Mouse (Mus musculus) forebrain, embryonic 14.5 days (tissue): ENCODE results near the gene Gpr152. TPM values are rescaled to one million over a fixed set of nuclear protein-coding genes. Genes with fewer than 3 reads are reported as not detected.
"Not testable (repeated sequence)": the region's sequence is repeated elsewhere in the genome, so short reads cannot be mapped to it uniquely, and the experiment has no call there.

Source experiments
- ATAC-seq: fragments of 200-750 bp; cut with Nextera tagmentation; 2 replicates; pipeline ENCODE4 v1.8.0; 2017; ENCODE audit warnings: mild to moderate bottlenecking, moderate library complexity
- DNase-seq: peaks from one replicate; pipeline ENCODE4 v3.0.0-alpha.2; 2015; ENCODE audit warnings: low spot score
- H3K27ac ChIP-seq: fragments of 300-500 bp; sonication (generic); 2 replicates; pipeline ENCODE4 v1.5.1; 2014; ENCODE audit warnings: low read depth, mild to moderate bottlenecking, control low read depth, low read length, moderate library complexity
- H3K27me3 ChIP-seq: fragments of 300-500 bp; sonication (generic); replicated peaks from 2 replicates; pipeline ENCODE4 v1.6.1; 2014; ENCODE audit warnings: low read length, control low read depth, mixed read lengths; ENCODE audit not compliant: control insufficient read depth, insufficient read depth
- H3K36me3 ChIP-seq: fragments of 300-500 bp; sonication (generic); 2 replicates; pipeline ENCODE4 v1.6.1; 2014; ENCODE audit warnings: low read length, control low read depth; ENCODE audit not compliant: control insufficient read depth, insufficient read depth
- H3K4me1 ChIP-seq: fragments of 300-500 bp; sonication (generic); 2 replicates; pipeline ENCODE4 v1.6.1; 2014; ENCODE audit warnings: antibody characterized with exemption, low read length, control low read depth; ENCODE audit not compliant: control insufficient read depth, insufficient read depth
- H3K4me2 ChIP-seq: fragments of 300-500 bp; sonication (generic); 2 replicates; pipeline ENCODE4 v1.6.1; 2014; ENCODE audit warnings: mild to moderate bottlenecking, control low read depth, low read length
- H3K4me3 ChIP-seq: fragments of 300-500 bp; sonication (generic); 2 replicates; pipeline ENCODE4 v1.5.1; 2014; ENCODE audit warnings: low read depth, low read length, control low read depth
- H3K9ac ChIP-seq: fragments of 300-500 bp; sonication (generic); 2 replicates; pipeline ENCODE4 v1.6.1; 2014; ENCODE audit warnings: mild to moderate bottlenecking, low read length, control low read depth, moderate library complexity
- H3K9me3 ChIP-seq: fragments of 300-500 bp; sonication (generic); replicated peaks from 2 replicates; pipeline ENCODE4 v1.6.1; 2016; ENCODE audit warnings: low read length, control low read depth, mixed read lengths; ENCODE audit not compliant: control insufficient read depth
- WGBS: fragments of 180-500 bp; shearing (Covaris S2); extraction: QIAGEN DNeasy Blood & Tissue Kit; methylation state at CpG from one replicate; pipeline ENCODE4 v1.1.7; 2014; 5-methylcytosine and 5-hydroxymethylcytosine counted together
- polyA plus RNA-seq: library from polyadenylated mRNA; unstranded; fragments of >200 nt; fragmentation: Nextera tagmentation; extraction: Ambion mirVana; gene quantifications from 2 replicates; pipeline ENCODE4 v1.2.1, GENCODE M21; 2014

Gpr152 gene
- polyA plus RNA-seq, 1 experiment from 2014 or later = not detected

GRCm38 (mm10) chr19:4131768-4132167 is 7.8 kb upstream of the Gpr152 start:
- Histone ChIP-seq H3K27ac (no peak overlapping the region), H3K9ac (no peak overlapping the region), H3K27me3 (no peaks in the 10 kb centered on the region), H3K4me3 (no peak overlapping the region), H3K9me3 (no peaks in the 10 kb centered on the region), H3K4me1 (peaks cover 4% of the 10 kb centered on the region), H3K4me2 (no peak overlapping the region), H3K36me3 (peaks cover 49% of the 10 kb centered on the region)
- DNase-seq = no peak
- 84% methylated on average over 2 of the region's 2 CpGs for WGBS
- ATAC-seq = no peak

DNA sequence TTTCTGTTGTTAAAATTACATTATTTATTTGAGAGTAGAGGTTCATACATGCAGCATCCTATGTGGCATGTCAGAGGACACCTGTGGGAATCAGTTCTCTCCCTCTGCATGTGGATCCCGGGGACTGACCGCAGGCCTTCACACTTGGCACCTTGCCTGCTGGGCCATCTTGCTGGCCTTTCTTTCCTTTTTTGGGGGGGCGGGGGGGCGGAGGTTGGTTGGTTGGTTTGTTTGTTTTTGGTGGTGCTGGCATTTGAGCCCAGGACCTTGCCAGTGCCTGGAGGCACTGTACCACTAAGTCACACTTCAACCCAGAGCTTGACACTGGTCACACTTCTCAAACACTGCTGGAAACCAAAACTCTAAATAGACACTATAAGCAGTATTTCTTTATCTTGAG is 5.2 kb upstream of the Gpr152 start:
- DNase-seq = no peak
- Histone ChIP-seq H3K9ac (no peak overlapping the region), H3K36me3 (peaks cover 32% of the 10 kb centered on the region), H3K4me3 (no peak overlapping the region), H3K27ac (no peak overlapping the region), H3K27me3 (no peaks in the 10 kb centered on the region), H3K4me2 (no peak overlapping the region), H3K4me1 (no peaks in the 10 kb centered on the region), H3K9me3 (no peaks in the 10 kb centered on the region)
- no peak for ATAC-seq
- WGBS = 87% methylated on average over 4 of the region's 4 CpGs

GRCm38 (mm10) chr19:4135229-4135962 is 4.2 kb upstream of the Gpr152 start:
- 82% methylated on average over 6 of the region's 6 CpGs for WGBS
- peaks cover 23% of the 10 kb centered on the region for H3K36me3 ChIP-seq
- DNase-seq, H3K9ac ChIP-seq, H3K27me3 ChIP-seq, H3K9me3 ChIP-seq, ATAC-seq, H3K4me3 ChIP-seq, H3K27ac ChIP-seq, H3K4me1 ChIP-seq, H3K4me2 ChIP-seq: not testable (repeated sequence)

- not testable (repeated sequence) for H3K27me3 ChIP-seq, H3K9me3 ChIP-seq, H3K27ac ChIP-seq, ATAC-seq, H3K9ac ChIP-seq, H3K4me2 ChIP-seq, H3K4me3 ChIP-seq, H3K4me1 ChIP-seq, DNase-seq
- peaks cover 23% of the 10 kb centered on the region for H3K36me3 ChIP-seq
- WGBS = 20% methylated on average over 8 of the region's 8 CpGs
These were observed 3.6 kb upstream of the Gpr152 start for GRCm38 (mm10) chr19:4135963-4136345.

- DNase-seq (no peak), ATAC-seq (no peak)
- no peaks in the 10 kb centered on the region for H3K27me3 ChIP-seq
- H3K36me3 ChIP-seq = peaks cover 20% of the 10 kb centered on the region
- H3K27ac ChIP-seq = no peak overlapping the region
- no peak overlapping the region for H3K4me3 ChIP-seq
- H3K9ac ChIP-seq = no peak overlapping the region
- H3K9me3 ChIP-seq = no peaks in the 10 kb centered on the region
- WGBS = 79% methylated on average over 5 of the region's 5 CpGs
- H3K4me2 ChIP-seq = no peak overlapping the region
- no peaks in the 10 kb centered on the region for H3K4me1 ChIP-seq
These were observed 3.1 kb upstream of the Gpr152 start for GRCm38 (mm10) chr19:4136463-4136862.

DNA sequence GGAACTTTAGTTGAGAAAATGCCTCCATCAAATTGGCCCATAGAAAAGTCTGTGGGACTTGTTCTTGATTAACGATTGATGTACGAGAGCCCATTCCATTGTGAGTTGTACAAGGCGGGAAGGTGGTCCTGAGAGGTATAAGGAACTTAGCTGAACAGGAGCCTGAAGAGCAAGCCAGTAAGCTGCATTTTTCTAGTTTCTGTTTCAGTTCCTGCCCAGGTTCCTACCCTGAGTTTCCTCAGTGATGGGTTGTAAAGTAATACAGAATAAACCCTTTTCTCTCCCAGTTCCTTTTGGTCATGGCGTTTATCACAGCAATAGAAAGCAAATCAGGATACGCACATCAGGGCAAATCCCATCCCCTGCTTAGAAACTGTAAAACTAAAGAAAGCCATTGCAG is 1.7 kb upstream of the Gpr152 start:
- Histone ChIP-seq H3K9me3 (no peaks in the 10 kb centered on the region), H3K9ac (no peak overlapping the region), H3K27ac (no peak overlapping the region), H3K4me1 (no peaks in the 10 kb centered on the region), H3K4me2 (no peak overlapping the region), H3K27me3 (no peaks in the 10 kb centered on the region), H3K36me3 (peaks cover 5% of the 10 kb centered on the region; the same call in 1 of the 2 replicates), H3K4me3 (no peak overlapping the region)
- ATAC-seq = no peak
- DNase-seq = no peak
- WGBS = 82% methylated on average over 5 of the region's 5 CpGs

DNA sequence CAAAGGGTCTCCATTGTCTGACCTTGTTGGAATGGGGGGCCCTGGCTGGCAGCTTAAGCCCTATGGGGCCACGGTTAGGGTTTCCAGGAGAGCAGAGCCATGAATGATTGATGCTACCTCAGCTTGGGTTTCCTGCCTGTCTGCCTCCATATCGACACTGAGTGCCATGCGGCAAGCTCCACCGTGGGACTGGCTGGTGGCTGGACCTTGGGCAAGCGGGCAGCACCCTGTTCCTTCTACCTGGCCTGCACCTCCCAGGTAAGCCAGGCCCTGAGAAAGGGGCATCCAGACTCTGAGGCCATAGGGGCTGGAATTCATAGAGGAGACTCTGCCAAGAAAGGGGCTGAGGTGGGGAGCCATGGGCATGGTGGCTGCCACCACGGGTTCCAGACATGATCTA is 560 bp downstream of the Gpr152 start:
- WGBS = 88% methylated on average over 6 of the region's 6 CpGs
- H3K9ac ChIP-seq = no peak overlapping the region; the same call in 1 of the 2 replicates
- H3K27me3 ChIP-seq = no peaks in the 10 kb centered on the region
- no peaks in the 10 kb centered on the region for H3K4me1 ChIP-seq
- ATAC-seq (no peak), DNase-seq (no peak)
- H3K4me3 ChIP-seq = no peak overlapping the region
- H3K27ac ChIP-seq = no peak overlapping the region
- H3K9me3 ChIP-seq = no peaks in the 10 kb centered on the region
- no peaks in the 10 kb centered on the region for H3K36me3 ChIP-seq
- no peak overlapping the region for H3K4me2 ChIP-seq

- peaks cover under 1% of the 10 kb centered on the region; the same call in 1 of the 2 replicates for H3K4me1 ChIP-seq
- DNase-seq (no peak), ATAC-seq (no peak)
- 89% methylated on average over 18 of the region's 18 CpGs for whole genome bisulfite sequencing
- no peak overlapping the region for H3K9ac ChIP-seq
- H3K4me2 ChIP-seq = no peak overlapping the region
- H3K4me3 ChIP-seq = no peak overlapping the region
- no peak overlapping the region for H3K27ac ChIP-seq
- H3K9me3 ChIP-seq = no peaks in the 10 kb centered on the region
- no peaks in the 10 kb centered on the region for H3K36me3 ChIP-seq
- H3K27me3 ChIP-seq = no peaks in the 10 kb centered on the region
These were observed 3.0 kb downstream of the Gpr152 start for GRCm38 (mm10) chr19:4142416-4143173.

GRCm38 (mm10) chr19:4143759-4144268 is 4.2 kb downstream of the Gpr152 start, which contains the start of gene Cabp4:
Gene Cabp4, minus strand, starts transcription at chr19:4144033.
- Histone ChIP-seq H3K9me3 (no peaks in the 10 kb centered on the region), H3K27me3 (no peaks in the 10 kb centered on the region), H3K4me1 (peaks cover 3% of the 10 kb centered on the region; the same call in 1 of the 2 replicates), H3K4me2 (no peak within 1 kb of the TSS), H3K36me3 (no peaks in the 10 kb centered on the region), H3K4me3 (no peak within 1 kb of the TSS), H3K27ac (no peak within 1 kb of the TSS), H3K9ac (no peak within 1 kb of the TSS)
- ATAC-seq = no peak
- DNase-seq = no peak
- 79% methylated on average over 7 of the region's 7 CpGs for WGBS
